Mouse (Mus musculus): ENCODE measurements at regions not wholly inside any gene's neighbourhood (a gene's known extent, or its start where the extent isn't known, plus 50 kb on each side); places are given as distances from the start of the nearest gene placed in this dataset.

DNA sequence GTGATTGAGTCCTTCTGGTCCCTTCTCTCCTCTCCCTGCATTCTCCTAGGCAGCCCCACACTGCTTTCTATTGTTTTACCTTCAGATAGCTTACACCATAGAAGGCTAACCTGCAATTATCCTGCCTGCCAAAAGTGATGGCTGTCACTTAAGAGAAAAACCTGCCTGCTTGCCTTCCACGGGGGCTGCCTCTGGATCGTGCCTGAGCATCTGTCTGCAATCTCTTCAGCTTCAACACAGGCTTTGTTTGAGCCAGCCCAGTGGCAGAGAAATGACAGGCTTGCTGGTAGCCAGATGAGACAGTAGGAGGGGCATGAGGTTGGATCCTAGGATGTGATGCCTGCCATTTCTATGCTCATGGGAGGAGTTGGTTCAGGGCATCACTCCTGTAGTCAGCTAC is 345.2 kb upstream of the Tshz3 start:
- no peak for DNase-seq (ENCODE audit: low read depth, low spot score)

DNA sequence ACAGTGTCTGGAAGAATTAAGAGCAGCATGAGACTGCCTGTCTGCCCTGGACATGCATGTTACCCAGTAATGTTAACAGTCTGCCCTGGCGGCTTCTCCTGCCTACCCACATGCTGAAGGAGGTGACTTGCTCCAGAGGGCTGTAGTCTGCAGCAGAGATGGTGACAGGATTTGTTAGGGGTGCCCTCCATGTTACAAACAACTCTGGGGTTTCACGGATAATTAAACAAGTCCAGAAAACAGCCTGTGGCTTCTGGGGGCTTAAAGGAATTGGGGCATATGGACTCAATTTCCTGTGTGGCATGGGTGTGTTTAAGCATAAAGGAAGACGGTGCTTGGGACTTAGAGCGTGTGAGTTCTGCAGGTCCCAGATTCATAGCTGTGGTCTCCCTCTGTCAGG is 347.3 kb upstream of the Tshz3 start:
- DNase-seq (ENCODE audit: low read depth, low spot score): no peak

DNA sequence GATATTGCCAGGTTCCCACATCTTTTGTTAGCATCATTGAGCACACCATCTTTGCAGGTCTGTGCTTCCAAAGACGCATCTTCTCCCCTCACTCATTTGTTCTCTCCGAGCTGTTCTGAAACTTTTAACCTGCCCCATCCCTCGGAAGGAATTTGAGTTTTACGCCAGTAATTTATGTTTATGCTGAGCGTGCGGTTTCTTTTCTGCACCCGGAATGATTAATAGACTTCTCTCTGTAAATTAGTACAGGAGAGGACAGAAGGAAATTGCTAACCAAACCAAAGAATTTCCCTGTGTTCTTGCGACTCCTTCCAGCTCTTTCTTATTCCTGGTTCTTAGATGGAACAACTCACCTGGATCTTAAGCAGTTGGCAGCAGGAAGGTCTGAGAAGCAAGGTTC is 349.7 kb upstream of the Tshz3 start:
- no peak for DNase-seq (ENCODE audit: low read depth, low spot score)

DNA sequence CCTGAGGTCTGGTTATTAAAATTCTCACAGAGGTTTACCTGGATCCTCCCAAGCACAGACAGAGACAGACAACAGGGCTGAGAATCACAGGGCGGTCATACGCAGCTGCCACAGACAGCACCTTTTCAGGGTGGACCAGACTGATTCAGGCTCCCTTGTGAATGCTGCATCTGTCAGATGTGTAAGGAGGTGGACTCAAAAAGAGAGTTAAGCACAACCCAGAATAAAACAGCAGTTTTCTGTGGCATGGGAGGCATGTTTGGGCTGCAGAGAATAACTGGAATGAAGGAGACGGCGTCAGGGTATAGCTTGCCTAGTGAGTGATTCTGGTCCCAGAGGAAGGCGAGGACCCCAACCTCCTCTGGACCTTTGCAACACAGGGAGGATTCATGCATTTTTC is 363.1 kb upstream of the Tshz3 start:
- DNase-seq (ENCODE audit: low read depth, low spot score): no peak

DNA sequence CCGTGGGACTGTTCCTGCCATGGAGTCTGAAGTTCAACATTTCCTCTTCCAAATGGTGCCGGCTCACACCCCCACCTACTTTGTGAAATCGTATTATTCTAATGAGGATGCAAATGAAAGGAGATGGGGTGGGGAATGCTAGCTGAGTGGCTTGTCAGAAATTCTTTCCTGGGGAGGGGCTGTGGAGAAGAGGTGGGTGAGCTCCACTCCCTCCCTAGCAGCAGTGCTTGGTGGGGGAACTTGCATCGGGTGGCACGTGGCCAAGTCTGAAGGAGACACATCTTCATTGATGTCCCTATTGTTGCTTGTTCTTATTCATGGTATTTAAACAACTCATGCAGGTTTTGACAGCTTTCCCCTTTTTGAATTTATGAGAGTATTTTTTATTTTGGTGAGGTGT is 363.8 kb upstream of the Tshz3 start:
- no peak for DNase-seq (ENCODE audit: low read depth, low spot score)

DNA sequence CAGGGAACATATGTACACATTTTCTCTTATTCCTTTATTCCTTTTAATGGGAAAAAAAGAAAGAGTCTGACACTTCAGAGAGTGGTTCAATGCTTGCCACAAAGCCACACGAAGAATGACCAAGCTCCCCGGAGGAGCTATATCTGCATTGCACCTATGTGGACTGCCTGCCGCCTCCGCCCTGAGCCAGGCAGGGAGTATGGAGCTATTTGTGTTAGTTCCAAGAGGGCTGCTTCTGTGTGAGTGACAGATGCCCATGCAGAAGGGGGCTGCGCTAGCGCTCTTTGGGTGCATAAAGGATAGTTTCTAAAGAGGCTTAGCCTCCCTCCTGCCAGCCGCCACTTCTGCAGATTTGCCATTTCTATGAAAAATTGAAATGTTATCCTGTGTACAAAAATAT is 365.3 kb upstream of the Tshz3 start:
- no peak for DNase-seq (ENCODE audit: low read depth, low spot score)

DNA sequence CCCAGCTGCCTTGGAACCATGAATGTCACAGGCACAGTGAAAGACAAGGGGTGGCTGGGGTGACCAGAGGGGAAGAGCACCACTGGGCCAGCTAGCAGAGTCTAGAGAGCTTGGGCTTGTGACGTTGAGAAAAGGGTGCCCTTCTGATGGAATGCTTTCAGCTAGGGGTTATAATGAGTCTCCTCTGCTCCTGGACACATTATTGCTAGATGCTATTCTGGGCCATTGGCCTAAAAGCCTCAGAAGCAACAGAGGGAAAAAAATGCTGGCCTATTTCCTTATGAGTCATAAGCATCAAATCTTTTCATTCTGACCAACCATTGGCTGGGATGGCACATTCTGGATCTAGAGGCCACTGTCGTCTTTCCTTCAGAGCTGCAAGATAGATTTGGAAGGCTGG is 369.8 kb upstream of the Tshz3 start:
- no peak for DNase-seq (ENCODE audit: low read depth, low spot score)

DNA sequence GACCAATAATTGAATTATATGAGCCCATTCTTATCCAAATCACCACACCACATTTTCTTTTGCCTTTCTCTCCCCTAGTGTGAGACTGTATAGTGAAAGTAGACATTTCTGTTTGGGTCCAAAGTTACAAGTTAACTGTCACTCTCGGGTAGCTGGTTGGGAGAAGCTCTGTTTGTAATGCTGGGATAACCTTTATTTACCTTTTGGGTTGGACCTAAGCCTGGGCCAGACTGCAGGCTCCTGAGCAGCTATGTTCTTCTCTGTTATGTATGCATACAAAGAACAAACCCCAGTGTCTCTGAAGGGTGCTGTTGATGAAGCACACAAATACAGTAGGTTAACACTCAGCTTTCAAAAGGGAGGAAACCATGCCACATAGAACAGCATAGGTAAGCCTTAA is 373.9 kb upstream of the Tshz3 start:
- DNase-seq (ENCODE audit: low read depth, low spot score): no peak

DNA sequence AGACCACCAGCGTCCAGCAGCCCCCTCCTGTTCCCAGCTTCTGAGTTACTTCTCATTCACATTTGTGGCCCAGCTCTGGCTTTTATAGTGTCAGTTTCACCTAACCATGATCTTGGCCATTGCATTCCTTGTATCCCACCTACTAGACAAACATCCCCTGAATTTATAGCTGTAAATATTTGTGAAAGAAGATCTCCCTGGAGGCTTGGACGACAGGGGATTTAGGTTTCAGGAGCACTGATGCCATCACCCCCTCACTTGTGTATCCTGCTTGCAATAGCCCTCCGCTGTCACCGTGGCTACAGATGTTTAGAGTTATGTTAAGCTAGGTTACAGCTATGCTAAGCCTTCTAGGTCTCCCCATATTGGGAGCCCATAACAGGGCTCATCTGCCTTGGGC is 375.7 kb upstream of the Tshz3 start:
- no peak for DNase-seq (ENCODE audit: low read depth, low spot score)

DNA sequence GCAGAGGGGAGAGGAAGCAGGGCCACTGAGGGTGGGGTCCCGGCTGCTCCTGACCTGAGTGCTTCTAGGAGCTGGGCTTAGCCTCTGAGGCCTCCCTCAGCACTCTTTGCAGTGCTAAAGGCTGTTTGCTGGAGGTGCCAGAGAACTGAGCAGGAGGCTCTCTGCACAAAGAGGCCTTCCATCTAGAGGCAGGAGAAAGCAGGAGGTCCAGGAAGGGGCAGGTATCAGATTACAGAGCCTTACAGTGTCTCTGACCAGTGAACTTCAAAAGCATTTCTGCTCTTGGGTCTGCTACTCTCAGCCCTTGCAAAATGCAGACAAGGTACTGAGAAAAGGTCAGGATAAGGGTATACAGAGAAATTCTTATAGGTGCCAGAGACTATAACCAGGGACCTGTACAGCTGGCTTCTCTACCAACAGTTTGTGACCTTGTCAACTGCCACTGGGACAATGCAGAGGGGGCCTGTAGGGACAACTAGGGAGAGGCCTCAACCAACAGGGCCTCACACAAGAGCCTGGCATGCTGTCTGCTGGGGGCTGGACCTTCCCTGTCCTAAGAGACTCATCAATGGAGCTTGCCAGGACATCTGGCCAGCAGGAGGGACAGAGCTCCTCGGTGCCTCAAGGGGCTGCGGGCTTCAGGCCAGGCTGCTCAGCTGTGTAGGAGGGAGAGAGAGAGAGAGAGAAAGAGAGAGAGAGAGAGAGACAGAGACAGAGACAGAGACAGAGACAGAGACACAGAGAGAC is 380.3 kb upstream of the Tshz3 start:
- DNase-seq (ENCODE audit: low read depth, low spot score): no peak

DNA sequence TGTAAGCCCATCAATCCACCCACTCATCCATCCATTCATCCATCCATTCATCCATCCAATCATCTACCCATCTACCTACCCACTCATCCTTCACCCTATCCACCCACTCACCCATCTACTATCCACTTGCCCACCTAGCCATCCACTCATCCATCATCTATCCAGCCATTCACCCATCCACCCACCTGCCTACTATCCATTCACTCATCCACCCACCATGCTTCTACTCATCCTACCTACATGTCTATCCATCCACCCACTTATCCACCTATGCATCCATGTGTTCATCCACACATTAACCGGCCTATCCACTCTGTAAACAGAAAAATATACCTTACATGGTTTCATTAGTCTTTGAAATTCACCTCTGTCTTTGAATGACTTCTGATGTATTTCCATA is 384.2 kb upstream of the Tshz3 start:
- no peak for DNase-seq (ENCODE audit: low read depth, low spot score)

DNA sequence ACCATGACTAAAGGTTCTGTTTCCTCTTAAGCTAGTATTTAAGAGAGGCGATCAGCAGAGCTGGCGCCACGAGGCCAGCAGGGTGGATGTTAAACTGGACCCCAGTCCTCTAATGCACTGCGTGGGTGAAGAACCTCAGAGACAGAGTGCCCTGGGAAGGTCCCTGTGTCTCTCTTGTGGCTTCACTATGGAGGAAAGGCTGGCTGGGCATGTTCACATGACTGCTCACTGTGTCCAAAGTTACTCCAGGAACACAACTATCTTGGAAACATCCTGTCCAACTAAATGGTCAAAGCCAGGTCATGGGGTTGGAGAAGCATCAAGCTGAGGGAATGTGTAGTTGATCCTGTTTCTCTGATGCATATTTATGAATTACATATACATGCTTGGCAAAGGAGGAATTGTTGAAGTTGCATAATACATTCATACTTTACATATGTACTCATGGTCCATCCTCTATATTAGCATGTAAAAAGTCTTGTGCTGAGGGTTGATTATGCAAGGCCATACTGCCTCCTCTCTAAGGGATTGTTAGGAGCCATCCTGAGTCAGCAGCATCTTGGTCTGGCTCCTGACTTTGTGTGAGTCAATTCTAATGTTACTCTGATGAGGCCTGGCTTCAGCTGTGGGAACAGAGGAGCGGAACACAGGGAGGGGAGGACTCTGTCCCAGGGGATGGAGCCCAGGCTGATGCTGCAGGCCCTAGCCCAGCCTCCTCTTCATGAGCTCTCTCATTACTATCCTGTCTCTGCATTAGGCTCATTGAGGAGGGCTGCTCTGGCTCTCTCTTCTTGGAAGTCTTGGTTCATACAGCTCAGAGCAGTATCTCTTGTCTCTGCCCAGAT is 387.9 kb upstream of the Tshz3 start:
- DNase-seq (ENCODE audit: low read depth, low spot score): no peak

DNA sequence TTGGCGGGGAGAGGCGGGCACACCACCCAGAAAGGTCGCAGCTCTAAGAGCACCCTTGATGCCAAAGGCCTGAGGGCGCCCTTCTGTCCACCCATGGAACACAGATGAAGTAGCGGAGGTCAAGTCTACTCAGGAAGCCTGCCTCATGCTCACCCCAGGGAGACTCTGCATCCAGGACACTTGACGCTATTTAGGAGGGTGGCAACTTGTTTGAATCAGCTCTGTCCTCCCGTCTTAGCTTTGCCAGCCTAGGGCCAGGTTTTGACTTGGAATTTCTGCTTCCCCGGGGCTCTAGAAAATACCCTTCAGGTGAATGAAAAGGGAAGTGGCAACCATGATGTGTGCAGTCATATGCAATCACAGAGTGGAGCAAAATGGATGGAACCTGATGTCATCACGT is 389.2 kb upstream of the Tshz3 start:
- DNase-seq (ENCODE audit: low read depth, low spot score): no peak

DNA sequence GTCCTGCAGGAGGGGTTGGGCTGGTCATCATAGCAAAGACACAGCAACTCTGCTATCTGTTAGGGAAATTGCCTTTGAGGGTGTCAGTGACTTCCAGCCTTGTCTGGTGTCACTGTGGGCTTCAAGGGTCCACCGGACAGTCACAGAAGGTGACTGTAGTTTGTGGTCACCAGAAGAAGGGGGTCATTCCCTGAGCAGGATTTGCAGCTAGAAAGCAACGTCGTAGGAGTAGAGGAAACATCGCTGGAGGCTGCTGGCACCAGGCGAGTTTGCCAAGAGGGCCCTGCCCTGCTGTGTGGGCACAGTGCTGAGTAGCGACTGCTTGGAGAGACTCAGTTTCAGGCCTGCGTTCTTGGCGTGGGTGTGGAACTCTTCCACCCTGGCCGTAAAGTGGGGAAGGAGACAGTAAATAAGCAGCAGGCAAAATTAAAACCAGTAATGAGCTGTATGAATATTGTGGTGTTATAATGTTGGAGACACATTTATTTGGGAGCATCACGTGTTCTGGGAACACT is 389.8 kb upstream of the Tshz3 start:
- DNase-seq (ENCODE audit: low read depth, low spot score): no peak

DNA sequence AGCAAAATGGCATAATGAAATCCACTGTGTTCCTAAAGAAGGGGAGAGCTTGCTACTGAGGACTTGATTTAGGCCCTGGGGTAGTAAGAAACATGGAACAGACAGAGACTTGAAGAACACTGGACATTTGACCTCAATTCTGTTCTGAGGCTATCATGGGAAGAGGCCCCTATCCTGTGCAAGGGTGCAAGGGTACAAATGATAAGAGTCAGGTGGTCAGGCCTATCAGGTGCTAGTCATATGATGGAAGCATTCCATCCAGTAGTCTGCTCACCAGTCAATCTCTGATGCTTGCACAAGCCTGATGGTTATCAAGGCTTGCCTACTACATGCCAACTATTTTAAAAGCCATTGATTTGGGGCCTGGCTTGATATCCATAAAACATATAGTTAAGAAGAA is 420.6 kb upstream of the Tshz3 start:
- no peak for DNase-seq (ENCODE audit: low read depth, low spot score)

DNA sequence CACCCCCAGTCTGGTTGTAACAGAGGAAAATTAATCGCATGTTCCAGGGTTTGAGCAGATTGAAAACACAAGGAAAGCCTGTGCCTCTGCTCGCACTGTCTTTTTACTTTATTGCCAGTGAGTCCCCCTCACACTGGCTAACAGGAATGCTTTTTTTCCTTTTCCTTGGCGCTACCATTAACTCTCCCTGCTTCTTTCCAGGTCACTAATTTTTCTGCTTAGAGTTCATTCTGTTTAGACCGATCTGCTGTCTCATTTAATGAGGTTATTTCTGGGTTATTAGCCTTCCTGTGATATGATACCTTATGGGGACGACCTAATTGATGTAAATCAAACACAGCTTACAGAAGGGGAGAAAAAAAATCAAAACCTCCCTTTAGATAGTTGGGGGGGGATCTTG is 429.0 kb upstream of the Tshz3 start:
- no peak for DNase-seq (ENCODE audit: low read depth, low spot score)

DNA sequence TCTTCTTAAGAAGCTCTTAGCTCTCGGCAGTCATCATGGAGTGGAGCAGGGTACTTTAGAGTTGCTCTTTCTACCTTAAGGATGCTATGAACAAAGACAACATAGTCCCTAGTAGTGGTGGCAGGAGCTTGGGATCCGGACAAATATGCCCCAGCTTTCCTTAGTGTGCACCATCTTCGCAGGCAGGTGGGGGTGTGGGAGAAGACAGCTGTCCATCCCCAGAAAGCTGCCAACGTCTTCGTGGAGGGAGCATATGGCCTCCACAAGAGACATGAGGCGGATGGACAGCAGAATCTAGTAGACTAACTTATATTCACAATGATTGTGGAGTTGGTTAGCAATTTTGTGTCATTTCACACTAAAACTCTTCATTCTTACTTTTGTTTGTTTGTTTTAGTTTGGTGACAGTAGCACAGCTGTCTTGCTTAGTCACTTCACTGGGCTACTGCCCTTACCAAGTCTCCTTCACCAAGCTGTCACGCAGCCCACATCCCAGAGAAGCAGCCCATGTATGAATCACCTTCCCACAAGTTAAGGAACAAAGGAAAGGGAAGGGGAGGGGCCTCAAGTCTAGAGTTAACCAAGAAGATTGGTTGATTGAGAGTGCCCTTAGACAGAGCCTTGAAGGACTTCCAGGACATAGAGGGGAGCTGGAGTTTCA is 432.6 kb upstream of the Tshz3 start:
- no peak for DNase-seq (ENCODE audit: low read depth, low spot score)

DNA sequence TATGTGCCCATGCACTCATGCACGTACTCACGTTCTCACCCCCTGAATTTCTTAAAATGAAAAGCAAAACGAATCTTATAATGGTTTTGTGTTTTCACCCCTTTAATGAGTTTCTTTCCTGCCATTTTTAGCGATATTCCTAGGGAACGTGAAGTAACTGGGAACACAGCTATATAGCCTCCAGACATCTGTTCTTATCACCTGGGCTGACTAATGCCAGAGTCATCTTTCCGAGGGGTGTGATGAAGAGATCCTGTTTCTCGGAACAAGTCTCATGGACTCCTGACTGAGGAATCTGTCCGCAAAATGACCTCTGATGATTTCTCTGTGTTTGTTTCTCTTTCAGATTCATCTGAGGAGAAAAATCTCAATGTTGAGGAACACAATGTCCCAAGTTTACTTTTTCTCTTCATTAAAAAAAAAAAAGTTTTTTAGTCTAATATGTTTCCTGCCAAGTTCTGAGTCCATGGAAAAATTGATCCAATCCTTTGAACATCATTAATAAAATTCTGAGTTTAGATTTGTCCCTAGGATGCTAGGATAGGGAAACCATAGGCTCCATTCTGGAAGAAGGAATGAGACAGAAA is 435.7 kb upstream of the Tshz3 start:
- DNase-seq (ENCODE audit: low read depth, low spot score): no peak

DNA sequence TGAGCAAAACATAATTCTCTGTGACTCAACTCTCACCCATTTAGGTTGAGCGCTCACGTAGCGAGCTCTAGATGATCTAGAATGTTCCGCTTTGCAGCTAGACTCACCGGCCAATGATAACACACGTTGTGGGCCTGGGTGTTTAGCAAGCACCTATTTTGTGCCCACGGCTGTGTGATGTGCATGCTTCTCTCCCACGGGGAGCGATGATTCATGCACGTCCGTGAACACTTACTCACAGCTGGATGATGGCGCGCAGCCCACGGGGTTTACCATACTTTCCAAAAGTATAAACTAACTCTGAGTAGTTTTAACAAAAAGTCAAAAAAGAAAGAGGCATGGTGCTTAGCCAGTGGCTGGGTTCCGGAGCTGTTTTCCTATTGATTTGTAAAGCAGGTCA is 440.8 kb upstream of the Tshz3 start:
- DNase-seq (ENCODE audit: low read depth, low spot score): no peak

DNA sequence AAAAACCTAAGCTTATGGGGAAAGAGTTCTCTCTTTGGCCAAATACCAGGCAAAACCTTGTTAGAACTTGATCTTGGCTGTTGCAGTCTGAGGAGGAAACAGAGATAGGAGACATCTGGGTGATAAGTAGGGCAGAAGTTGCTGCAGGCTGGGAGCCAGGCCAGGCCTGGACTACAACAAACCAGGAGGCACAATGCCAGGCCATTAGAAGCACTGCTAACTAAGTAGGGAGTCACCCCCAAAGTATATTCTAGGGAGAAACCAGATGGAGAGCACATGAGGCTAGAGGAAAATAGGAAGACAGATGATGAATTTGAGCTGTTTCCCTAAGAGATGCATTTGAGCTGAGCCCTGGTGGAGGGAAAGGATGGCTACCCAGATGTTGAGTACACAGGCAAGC is 444.6 kb upstream of the Zfp507 start:
- no peak for DNase-seq (ENCODE audit: low read depth, low spot score)

DNA sequence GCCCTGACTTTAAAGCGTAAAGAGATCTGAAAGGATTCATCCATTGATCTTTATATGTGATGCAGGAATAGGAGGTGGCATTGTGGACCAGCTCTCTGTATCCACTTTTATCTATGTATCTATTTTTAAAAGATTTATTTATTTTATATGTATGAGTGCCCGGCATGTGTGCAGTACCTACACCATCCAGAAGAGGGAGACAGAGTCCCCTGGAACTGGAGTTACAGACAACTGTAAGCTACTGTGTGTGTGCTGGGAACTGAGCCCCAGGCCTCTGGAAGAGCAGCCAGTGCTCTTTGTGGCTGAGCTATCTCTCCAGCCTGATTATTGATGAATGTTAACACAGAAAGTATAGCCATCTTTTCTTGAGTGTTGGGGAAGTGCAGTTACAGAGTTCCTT is 433.9 kb upstream of the Zfp507 start:
- no peak for DNase-seq (ENCODE audit: low read depth, low spot score)

DNA sequence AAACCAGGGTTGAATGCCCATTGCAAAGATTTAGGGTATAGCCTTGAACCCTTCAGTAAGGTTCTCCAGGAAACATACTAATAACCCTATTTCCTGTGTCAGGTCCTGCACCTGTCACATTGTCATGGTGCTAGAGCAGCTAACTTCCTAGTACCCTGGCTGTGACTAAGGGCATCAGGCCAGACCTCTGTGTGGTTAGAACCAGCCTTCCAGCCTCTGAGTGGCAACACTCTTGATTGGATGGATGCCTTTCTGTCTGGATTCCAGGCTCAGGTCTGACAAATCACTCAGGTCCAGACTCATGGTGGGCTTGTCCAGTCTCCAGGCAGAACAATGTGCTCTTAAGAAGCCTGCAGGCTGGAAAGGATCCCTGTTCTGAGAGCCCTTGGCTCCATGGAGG is 426.2 kb upstream of the Zfp507 start:
- DNase-seq (ENCODE audit: low read depth, low spot score): no peak
